Mouse (Mus musculus) bone marrow, adult 2 months (tissue): Measurements from ENCODE around the gene Slc15a3.

ENCODE experiments used
- CTCF ChIP-seq: fragments of 200-500 bp; IDR thresholded peaks from 2 replicates; pipeline ENCODE4 v1.5.1; 2011; ENCODE audit warnings: low read length, control low read depth; ENCODE audit not compliant: control insufficient read depth, insufficient read depth
- POLR2A ChIP-seq: fragments of 200-500 bp; IDR thresholded peaks from 2 replicates; pipeline ENCODE4 v1.6.1; 2011; ENCODE audit warnings: low read depth, mild to moderate bottlenecking, control low read depth, low read length, borderline replicate concordance; ENCODE audit not compliant: control insufficient read depth

GRCm38 (mm10) chr19:10804850-10805660 is 34.5 kb upstream of the Slc15a3 start:
- no peak for TF ChIP-seq CTCF
- TF ChIP-seq POLR2A: no peak
